Mouse (Mus musculus): ENCODE data around the gene Nupr1.

DNA sequence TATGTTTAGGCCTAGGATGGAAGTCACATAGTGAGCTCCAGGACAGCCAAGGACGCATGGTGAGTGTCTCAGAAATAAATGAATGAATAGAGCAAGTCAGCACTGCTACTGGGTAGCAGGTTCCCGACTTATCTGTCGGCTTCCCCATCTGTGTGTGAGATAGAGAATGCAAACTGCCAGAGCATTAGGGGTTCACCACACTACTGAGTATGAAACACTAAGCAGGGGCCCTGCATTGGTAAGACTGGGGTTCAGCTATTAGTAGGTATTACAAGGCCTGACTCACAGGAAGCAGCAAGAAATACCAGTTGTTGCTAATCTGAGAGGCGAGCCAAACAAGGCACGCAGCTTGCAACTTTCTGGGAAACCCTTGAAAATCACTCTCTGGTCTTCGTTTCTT is 31.7 kb downstream of the Nupr1 start:
- TF ChIP-seq MAX (IDR thresholded peaks at IDR 0.05; ENCODE audit: low read length) (0 out of 2 replicates have a peak, but pooled peaks have one; percentile 30), POLR2A (IDR thresholded peaks at IDR 0.05; ENCODE audit: control insufficient read depth in 1 of 2, insufficient read depth in 1 of 2, low read depth in 1 of 2, low read length in 2 of 2, poor library complexity in 1 of 2) (no peak), ZC3H11A (IDR thresholded peaks at IDR 0.05; ENCODE audit: low read depth, low read length) (no peak), CTCF (IDR thresholded peaks at IDR 0.05 in 2 of 3, conservative IDR thresholded peaks at IDR 0.05 in 1 of 3; ENCODE audit: control insufficient read depth in 1 of 3, insufficient read depth in 1 of 3, low read depth in 2 of 3, low read length in 3 of 3, poor library complexity in 1 of 3, severe bottlenecking in 1 of 3) (no peak), NELFE (IDR thresholded peaks at IDR 0.05; ENCODE audit: low read depth, low read length) (0 out of 2 replicates have a peak, but pooled peaks have one; percentile 15), E2F4 (IDR thresholded peaks at IDR 0.05; ENCODE audit: borderline replicate concordance, low read depth, low read length) (no peak), TCF12 (IDR thresholded peaks at IDR 0.05; ENCODE audit: low read depth, low read length) (peak; percentile 42; the same call in 1 of the 2 replicates), MAZ (IDR thresholded peaks at IDR 0.05; ENCODE audit: low read depth, low read length) (no peak), MXI1 (IDR thresholded peaks at IDR 0.05; ENCODE audit: low read depth, low read length) (no peak), JUND (IDR thresholded peaks at IDR 0.05; ENCODE audit: low read depth, low read length) (no peak), MAFK (IDR thresholded peaks at IDR 0.05; ENCODE audit: borderline replicate concordance, low read depth, low read length) (0 out of 2 replicates have a peak, but pooled peaks have one; percentile 14), GATA1 (IDR thresholded peaks at IDR 0.05; ENCODE audit: low read depth, low read length) (peak; percentile 76), ZNF384 (IDR thresholded peaks at IDR 0.05; ENCODE audit: low read depth, low read length) (no peak)

Data from MEL (cell line).